22 mouse cellular contexts compared by ENCODE assay signal in genomic region chr13:90325226-90325625, GRCm38 (mm10).
DNase-seq lines count a peak whose midpoint lies in the region; ATAC-seq and TF ChIP-seq lines count a peak whose summit lies in the region.
"Had no signal": no experiment of that assay in that cellular context is flagged by ENCODE, and none has a peak within 500 bp of the region (broad histone marks: within the 10 kb centered on the region; RNA-seq: fewer than 3 reads in every experiment).

No protein-coding gene starts in this region.

- DNase-seq in layer of hippocampus, adult 2 months (ENCODE audit: low spot score in 2 of 2): peak; percentile 13 to 25
- DNase-seq in layer of hippocampus, adult 18-20 months (ENCODE audit: low spot score in 2 of 2): no peak
- peak; percentile 4 for DNase-seq in right cerebral cortex, adult 18-20 months
- no peak for DNase-seq in right cerebral cortex, postnatal 4 days
- no peak for DNase-seq in ovary, postnatal 10 days (ENCODE audit: low spot score)
- DNase-seq: adrenal gland, adult 8-10 months; cerebellum, adult 9-10 months; gastrocnemius, postnatal 36 days; heart, postnatal 36 days; kidney, adult 11 months; kidney, postnatal 36 days; liver, embryonic 13.5 days; lung, adult 2 months; lung, postnatal 14 days; thymus, postnatal 36 days had no signal

- H3K4me2 ChIP-seq in forebrain, embryonic 13.5 days: no peak overlapping the region
- no peak overlapping the region for H3K4me2 ChIP-seq in forebrain, embryonic 12.5 days
- H3K4me2 ChIP-seq: hindbrain, embryonic 13.5 days; kidney, embryonic 15.5 days; liver, embryonic 13.5 days; midbrain, embryonic 11.5 days; neural tube, embryonic 15.5 days had no signal

- no peaks in the 10 kb centered on the region for H3K36me3 ChIP-seq in forebrain, embryonic 13.5 days (ENCODE audit: poor library complexity, severe bottlenecking)
- H3K36me3 ChIP-seq in forebrain, embryonic 12.5 days (replicated peaks): no peaks in the 10 kb centered on the region
- H3K36me3 ChIP-seq: hindbrain, embryonic 13.5 days; kidney, embryonic 15.5 days; liver, embryonic 13.5 days; neural tube, embryonic 15.5 days had no signal

- H3K4me3 ChIP-seq in forebrain, embryonic 13.5 days: no peak overlapping the region
- H3K4me3 ChIP-seq in forebrain, embryonic 12.5 days (replicated peaks): no peak overlapping the region
- H3K4me3 ChIP-seq in layer of hippocampus, adult 2 months: no peak overlapping the region
- H3K4me3 ChIP-seq: hindbrain, embryonic 13.5 days; kidney, embryonic 15.5 days; liver, embryonic 13.5 days; neural tube, embryonic 15.5 days had no signal

- H3K4me1 ChIP-seq in forebrain, embryonic 13.5 days: no peaks in the 10 kb centered on the region
- no peaks in the 10 kb centered on the region for H3K4me1 ChIP-seq in forebrain, embryonic 12.5 days
- H3K4me1 ChIP-seq: hindbrain, embryonic 13.5 days; kidney, embryonic 15.5 days; liver, embryonic 13.5 days; neural tube, embryonic 15.5 days had no signal

- no peak for TF ChIP-seq CTCF in layer of hippocampus, adult 2 months (conservative IDR thresholded peaks at IDR 0.05)

- 86% methylated on average over 3 of the region's 3 CpGs for WGBS in forebrain, embryonic 13.5 days
- 93% methylated on average over 3 of the region's 3 CpGs for WGBS in forebrain, embryonic 12.5 days

- ATAC-seq in forebrain, embryonic 13.5 days: peak; percentile 83; the same call in 1 of the 2 replicates
- ATAC-seq in forebrain, embryonic 12.5 days (ENCODE audit: low FRiP score): no peak
- ATAC-seq: activated CD4-positive, CD25-positive, alpha-beta regulatory T cell, adult 4 months had no signal

- no peak overlapping the region for H3K27ac ChIP-seq in forebrain, embryonic 13.5 days
- H3K27ac ChIP-seq in forebrain, embryonic 12.5 days: no peak overlapping the region
- H3K27ac ChIP-seq in layer of hippocampus, adult 2 months: peak overlapping the region; percentile 62
- H3K27ac ChIP-seq: hindbrain, embryonic 13.5 days; kidney, embryonic 15.5 days; liver, embryonic 13.5 days; neural tube, embryonic 15.5 days had no signal

- H3K9ac ChIP-seq in forebrain, embryonic 13.5 days: no peak overlapping the region
- no peak overlapping the region for H3K9ac ChIP-seq in forebrain, embryonic 12.5 days
- H3K9ac ChIP-seq: hindbrain, embryonic 13.5 days; kidney, embryonic 15.5 days; liver, embryonic 13.5 days; neural tube, embryonic 15.5 days had no signal

- H3K9me3 ChIP-seq in forebrain, embryonic 13.5 days (replicated peaks): no peaks in the 10 kb centered on the region
- H3K9me3 ChIP-seq in forebrain, embryonic 12.5 days: no peaks in the 10 kb centered on the region
- H3K9me3 ChIP-seq: hindbrain, embryonic 13.5 days; kidney, embryonic 15.5 days; liver, embryonic 13.5 days; neural tube, embryonic 15.5 days had no signal

- H3K27me3 ChIP-seq in forebrain, embryonic 13.5 days: no peaks in the 10 kb centered on the region
- peaks cover 5% of the 10 kb centered on the region; the same call in 1 of the 2 replicates for H3K27me3 ChIP-seq in forebrain, embryonic 12.5 days
- H3K27me3 ChIP-seq: hindbrain, embryonic 13.5 days; kidney, embryonic 15.5 days; liver, embryonic 13.5 days; neural tube, embryonic 15.5 days had no signal

Comparison
In these comparisons a context has a peak if more than half of its experiments do, and no peak if none do; other contexts are left out.
1. DNase-seq: peak in layer of hippocampus, adult 2 months (2 of 2) and right cerebral cortex, adult 18-20 months (single experiment); none in layer of hippocampus, adult 18-20 months (0 of 2), right cerebral cortex, postnatal 4 days (single experiment) and ovary, postnatal 10 days (single experiment).